Mouse (Mus musculus) liver, adult 2 months (tissue): ENCODE measurements around the gene Gm42420. TPM values are rescaled to one million over a fixed set of nuclear protein-coding genes. Genes with fewer than 3 reads are reported as not detected.

Experiments used
- DNase-seq: peaks from one replicate; pipeline ENCODE4 v3.0.0-alpha.2; 2011; ENCODE audit warnings: low read depth, low spot score; ENCODE audit errors: extremely low read depth
- H3K27ac ChIP-seq: fragments of 200-500 bp; replicated peaks from 2 replicates; pipeline ENCODE4 v1.5.1; 2012; ENCODE audit warnings: low read depth, mild to moderate bottlenecking, control low read depth, inconsistent platforms, low read length; ENCODE audit not compliant: insufficient read depth
- H3K27me3 ChIP-seq: fragments of 200-500 bp; 2 replicates; pipeline ENCODE4 v1.6.1; 2012; ENCODE audit warnings: mild to moderate bottlenecking, moderate library complexity, low read length, inconsistent platforms; ENCODE audit not compliant: control insufficient read depth, insufficient read depth
- H3K36me3 ChIP-seq: fragments of 200-500 bp; 2 replicates; pipeline ENCODE4 v1.6.1; 2012; ENCODE audit warnings: low read length, inconsistent platforms; ENCODE audit not compliant: control insufficient read depth, insufficient read depth
- H3K4me1 ChIP-seq: fragments of 200-500 bp; 2 replicates; pipeline ENCODE4 v1.6.1; 2011; ENCODE audit warnings: low read length; ENCODE audit not compliant: control insufficient read depth, insufficient read depth
- H3K4me3 ChIP-seq: fragments of 200-500 bp; 2 replicates; pipeline ENCODE4 v1.5.1; 2011; ENCODE audit warnings: low read depth, mild to moderate bottlenecking, control low read depth, low read length, moderate library complexity; ENCODE audit not compliant: insufficient read depth
- H3K79me2 ChIP-seq: fragments of 200-500 bp; 2 replicates; pipeline ENCODE4 v1.6.1; 2012; ENCODE audit warnings: inconsistent platforms, mild to moderate bottlenecking, low read length, moderate library complexity; ENCODE audit not compliant: control insufficient read depth, insufficient read depth
- H3K9ac ChIP-seq: fragments of 200-500 bp; 2 replicates; pipeline ENCODE4 v1.6.1; 2012; ENCODE audit warnings: low read depth, mild to moderate bottlenecking, control low read depth, inconsistent platforms, low read length
- CTCF ChIP-seq: fragments of 200-500 bp; IDR thresholded peaks from 2 replicates; pipeline ENCODE4 v1.5.1; 2011; ENCODE audit warnings: low read depth, low read length, control low read depth
- POLR2A ChIP-seq: fragments of 200-500 bp; IDR thresholded peaks from 2 replicates; pipeline ENCODE4 v1.6.1; 2011; ENCODE audit warnings: low read length, control low read depth; ENCODE audit not compliant: insufficient read depth; ENCODE audit errors: extremely low read depth
- WGBS: fragments of 180-500 bp; shearing (Covaris S2); methylation state at CpG from one replicate; pipeline ENCODE4 v1.1.7; 2018; 5-methylcytosine and 5-hydroxymethylcytosine counted together
- polyA plus RNA-seq: library from polyadenylated mRNA; depleted of rRNA; stranded (reverse); fragments of >200 nt; gene quantifications from 2 replicates; pipeline ENCODE4 v1.2.3, GENCODE M21; 2012
- total RNA-seq: library from RNA; depleted of rRNA; stranded (reverse); fragments of >200 nt; gene quantifications from 2 replicates; pipeline ENCODE4 v1.2.3, GENCODE M21; 2014

Gm42420 gene
- total and polyA plus RNA-seq, 2 experiments, result 0.65 TPM; not detected in 1

GRCm38 (mm10) chr6:39542631-39543597, 42.6 kb upstream of the Gm42420 start:
- Histone ChIP-seq H3K9ac (no peak overlapping the region), H3K4me1 (peaks cover 7% of the 10 kb centered on the region; the same call in 1 of the 2 replicates), H3K27ac (0 out of 2 replicates have a peak overlapping the region, but pooled peaks have one; percentile 3), H3K79me2 (no peaks in the 10 kb centered on the region), H3K4me3 (no peak overlapping the region), H3K36me3 (no peaks in the 10 kb centered on the region), H3K27me3 (no peaks in the 10 kb centered on the region)
- no peak for TF ChIP-seq POLR2A
- no peak for TF ChIP-seq CTCF
- peak; percentile 58 for DNase-seq
- 22% methylated on average over 14 of the region's 15 CpGs for WGBS

GRCm38 (mm10) chr6:39543769-39544420, 41.7 kb upstream of the Gm42420 start:
- H3K36me3 ChIP-seq, result no peaks in the 10 kb centered on the region
- no peaks in the 10 kb centered on the region for H3K27me3 ChIP-seq
- peaks cover 7% of the 10 kb centered on the region; the same call in 1 of the 2 replicates for H3K4me1 ChIP-seq
- no peaks in the 10 kb centered on the region for H3K79me2 ChIP-seq
- 71% methylated on average over 15 of the region's 15 CpGs for WGBS
- no peak overlapping the region for H3K9ac ChIP-seq
- 0 out of 2 replicates have a peak overlapping the region, but pooled peaks have one; percentile 0 for H3K27ac ChIP-seq
- TF ChIP-seq POLR2A (no peak), CTCF (no peak)
- H3K4me3 ChIP-seq, result no peak overlapping the region
- DNase-seq, result no peak

- Histone ChIP-seq H3K4me3 (no peak overlapping the region), H3K4me1 (peaks cover 7% of the 10 kb centered on the region; the same call in 1 of the 2 replicates), H3K27ac (no peak overlapping the region; the same call in 1 of the 2 replicates), H3K79me2 (no peaks in the 10 kb centered on the region), H3K27me3 (no peaks in the 10 kb centered on the region), H3K9ac (no peak overlapping the region), H3K36me3 (no peaks in the 10 kb centered on the region)
- WGBS, result 90% methylated on average over 7 of the region's 7 CpGs
- TF ChIP-seq CTCF (no peak), POLR2A (no peak)
- DNase-seq, result no peak
These were observed 40.1 kb upstream of the Gm42420 start for GRCm38 (mm10) chr6:39545474-39545873.

- WGBS, result 68% methylated on average over 5 of the region's 5 CpGs
- Histone ChIP-seq H3K4me1 (peaks cover under 1% of the 10 kb centered on the region; the same call in 1 of the 2 replicates), H3K4me3 (no peak overlapping the region), H3K27ac (no peak overlapping the region), H3K27me3 (no peaks in the 10 kb centered on the region), H3K79me2 (no peaks in the 10 kb centered on the region), H3K9ac (no peak overlapping the region), H3K36me3 (no peaks in the 10 kb centered on the region)
- DNase-seq, result no peak
- no peak for TF ChIP-seq POLR2A
- no peak for TF ChIP-seq CTCF
These were observed 37.5 kb upstream of the Gm42420 start for GRCm38 (mm10) chr6:39548030-39548429.

- WGBS, result 70% methylated on average over 8 of the region's 8 CpGs
- Histone ChIP-seq H3K4me3 (no peak overlapping the region), H3K27ac (no peak overlapping the region), H3K27me3 (no peaks in the 10 kb centered on the region; the same call in 1 of the 2 replicates), H3K9ac (no peak overlapping the region), H3K36me3 (no peaks in the 10 kb centered on the region), H3K79me2 (no peaks in the 10 kb centered on the region), H3K4me1 (no peaks in the 10 kb centered on the region)
- TF ChIP-seq CTCF (no peak), POLR2A (no peak)
- no peak for DNase-seq
These were observed 33.4 kb upstream of the Gm42420 start for GRCm38 (mm10) chr6:39551981-39552636.
